Mouse (Mus musculus): ENCODE results near the gene Erf.

DNA sequence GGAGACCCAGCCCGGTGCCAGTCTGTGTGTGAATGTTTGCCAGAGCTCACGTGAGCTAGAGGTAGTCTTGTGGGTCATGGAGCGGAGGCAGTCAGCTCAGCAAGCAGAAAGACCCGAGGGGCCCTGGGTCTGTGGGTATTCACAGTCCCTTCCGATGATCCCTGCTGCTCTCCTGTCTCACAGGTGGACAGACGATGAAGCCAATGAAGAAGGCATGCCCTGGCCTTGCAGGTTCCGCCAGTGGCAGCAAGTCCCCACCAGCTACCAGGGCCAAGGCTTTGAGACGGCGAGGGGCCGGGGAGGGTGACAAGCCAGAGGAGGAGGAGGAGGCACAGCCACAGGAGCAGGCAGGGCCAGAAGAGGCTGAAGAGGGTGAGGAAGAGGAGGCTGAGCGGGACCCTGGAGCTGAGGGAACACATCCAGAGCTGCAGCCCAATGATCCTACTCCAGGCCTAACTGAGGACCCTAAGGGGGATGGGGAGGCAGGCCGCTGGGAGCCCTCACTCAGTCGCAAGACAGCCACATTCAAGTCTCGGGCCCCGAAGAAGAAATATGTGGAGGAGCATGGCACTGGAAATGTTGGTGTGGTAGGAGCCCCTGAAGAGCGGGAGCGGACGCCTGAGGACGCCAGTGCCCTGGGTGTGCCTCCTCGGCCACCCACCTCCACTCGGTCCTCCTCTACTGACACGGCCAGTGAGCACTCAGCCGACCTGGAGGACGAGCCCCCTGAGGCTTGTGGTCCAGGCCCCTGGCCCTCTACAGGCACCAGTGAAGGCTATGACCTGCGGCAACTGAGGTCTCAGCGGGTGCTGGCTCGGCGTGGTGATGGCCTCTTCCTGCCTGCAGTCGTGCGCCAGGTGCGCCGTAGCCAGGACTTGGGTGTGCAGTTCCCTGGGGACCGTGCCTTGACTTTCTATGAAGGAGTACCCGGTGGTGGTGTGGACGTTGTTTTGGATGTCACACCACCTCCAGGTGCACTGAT lies 20.4 kb upstream of the Erf start:
- TF ChIP-seq POLR2A (IDR thresholded peaks at IDR 0.05; ENCODE audit: low read depth, low read length): no peak
- no peak for TF ChIP-seq CTCF (IDR thresholded peaks at IDR 0.05; ENCODE audit: extremely low read depth, insufficient read length, insufficient replicate concordance, low read depth, low read length)

All from small intestine, adult 2 months (tissue).